Mouse (Mus musculus) cerebellum, postnatal 25 days (tissue): ENCODE results near the gene Clec3a.

Experiments
- DNase-seq, 2 experiments: peaks; one replicate each; pipeline ENCODE4 v3.0.0; 2021; ENCODE audit warnings: mixed read lengths in 2 of 2

Clec3a gene

DNA sequence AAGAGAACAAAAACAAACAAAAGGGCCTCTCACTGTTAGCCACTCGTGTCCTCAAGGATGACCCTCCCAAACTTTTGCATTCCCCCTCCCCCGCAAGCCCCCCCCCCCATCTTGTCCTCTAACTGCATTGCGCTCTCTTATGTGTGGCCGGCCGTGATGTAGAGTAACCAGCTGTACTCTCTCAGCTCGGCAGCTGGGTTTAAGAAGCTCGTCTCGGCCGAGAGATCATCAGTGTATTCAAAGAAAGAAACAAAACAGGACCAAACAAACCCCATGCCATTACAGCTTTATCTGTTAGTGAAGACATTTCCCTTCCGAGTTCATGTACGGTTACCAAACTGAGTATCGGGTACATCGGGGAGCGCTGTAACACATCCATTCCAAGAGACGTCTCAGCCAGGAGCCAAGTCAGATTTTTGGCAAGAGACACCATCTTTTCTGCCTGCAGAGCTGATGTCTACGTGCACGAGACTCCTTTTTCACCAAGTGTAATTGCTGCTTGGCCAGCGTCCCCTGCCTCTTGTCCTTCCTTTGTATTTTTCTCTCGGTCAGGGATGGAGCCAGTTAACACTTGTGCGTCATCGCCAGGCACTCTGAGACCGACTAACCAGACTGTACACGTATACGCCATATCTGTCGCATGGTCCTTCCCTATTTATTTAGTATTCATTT, 40.4 kb downstream of the Clec3a start:
- peak in 1 of 2 experiments; percentile 38 for DNase-seq

DNA sequence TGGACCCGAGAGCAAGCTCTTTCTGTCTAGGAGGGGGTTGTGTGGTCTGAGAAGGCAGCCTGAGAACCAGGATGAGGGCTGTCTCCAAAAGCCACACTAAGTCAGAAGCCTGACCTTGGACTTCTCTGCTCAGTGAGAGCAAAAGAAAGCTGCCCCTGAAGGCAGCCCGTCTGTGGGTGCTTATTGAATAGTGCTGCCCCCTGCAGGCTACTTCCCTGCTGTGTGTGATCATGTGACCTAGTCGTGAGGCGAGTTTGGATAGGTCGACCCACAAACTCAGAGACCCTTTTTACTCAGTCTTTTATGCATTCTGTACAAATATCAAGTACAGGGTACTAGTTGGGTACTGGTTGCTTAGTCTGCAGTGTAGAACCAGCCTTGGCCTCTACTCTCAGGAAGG, 42.7 kb downstream of the Clec3a start:
- DNase-seq, result no peak

DNA sequence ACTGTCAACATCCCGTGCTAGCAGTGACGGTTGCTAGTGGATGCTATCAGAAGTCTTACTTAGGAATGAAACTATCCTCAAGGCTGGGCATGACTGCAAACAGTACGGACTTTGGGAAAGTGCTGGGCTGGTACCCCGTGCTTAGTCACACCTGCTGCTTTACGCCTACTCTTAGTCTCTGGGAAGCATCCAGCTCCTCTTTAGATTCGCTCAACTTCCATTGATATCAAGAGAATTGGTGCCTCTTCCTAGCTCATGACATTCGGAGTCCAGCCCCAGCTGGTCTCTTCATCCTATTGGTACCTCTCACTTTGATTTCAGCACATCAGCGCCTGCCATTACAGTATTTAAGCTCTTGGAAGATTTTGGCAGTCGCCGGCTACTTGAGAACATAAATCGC, 44.7 kb downstream of the Clec3a start:
- DNase-seq, result no peak

DNA sequence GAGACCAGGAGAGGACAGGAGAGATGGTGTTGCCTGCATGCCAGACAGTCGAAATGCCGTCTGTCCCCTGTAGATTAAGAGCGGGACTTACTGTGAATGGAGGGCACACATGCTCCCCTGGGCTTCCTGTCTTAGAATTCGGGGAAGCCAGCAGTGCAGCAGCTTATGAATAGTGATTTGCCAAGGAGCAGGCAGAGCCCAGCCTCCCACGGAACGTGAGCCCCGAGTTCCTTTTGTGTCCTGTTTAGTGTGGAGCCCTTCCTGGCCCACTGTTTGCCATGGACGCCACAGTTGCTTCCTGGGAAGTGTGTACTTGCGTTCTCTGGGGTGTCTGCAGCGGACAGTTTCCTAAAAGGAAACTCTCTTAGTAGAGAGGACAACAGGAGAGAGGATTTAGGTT, 45.4 kb downstream of the Clec3a start:
- no peak for DNase-seq

DNA sequence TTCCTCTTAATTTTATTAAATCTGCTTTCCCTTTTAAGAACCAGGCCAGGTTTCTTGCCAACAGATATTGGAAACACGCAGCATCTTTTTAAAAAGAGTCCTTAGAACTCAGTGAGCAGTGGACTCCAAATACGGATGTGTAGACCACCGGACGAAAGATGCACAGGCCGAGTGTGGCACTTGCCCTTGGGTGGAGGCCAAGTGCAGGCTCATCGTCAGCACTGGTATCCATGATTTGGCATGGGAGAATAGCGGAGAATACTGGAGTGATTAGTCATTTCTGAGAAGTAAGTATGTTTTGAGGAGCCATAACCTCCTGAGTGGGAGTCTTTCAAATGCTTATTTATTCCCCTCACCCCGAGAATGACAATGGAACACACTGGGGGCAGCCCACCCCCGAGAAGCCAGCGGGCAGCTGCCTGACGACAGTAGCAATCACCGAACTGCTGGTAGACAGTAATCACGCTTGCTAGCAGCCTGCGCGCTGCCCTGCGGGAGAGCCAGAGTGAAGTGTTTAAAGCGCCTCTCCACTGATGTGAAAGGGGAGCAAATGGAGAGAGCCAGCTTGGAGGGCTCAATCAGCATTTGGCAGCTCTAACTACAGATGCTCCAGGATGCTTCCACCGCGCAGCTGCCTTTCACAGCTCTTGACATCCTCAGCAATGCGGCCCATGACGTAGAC, 50.8 kb downstream of the Clec3a start:
- DNase-seq, result no peak

DNA sequence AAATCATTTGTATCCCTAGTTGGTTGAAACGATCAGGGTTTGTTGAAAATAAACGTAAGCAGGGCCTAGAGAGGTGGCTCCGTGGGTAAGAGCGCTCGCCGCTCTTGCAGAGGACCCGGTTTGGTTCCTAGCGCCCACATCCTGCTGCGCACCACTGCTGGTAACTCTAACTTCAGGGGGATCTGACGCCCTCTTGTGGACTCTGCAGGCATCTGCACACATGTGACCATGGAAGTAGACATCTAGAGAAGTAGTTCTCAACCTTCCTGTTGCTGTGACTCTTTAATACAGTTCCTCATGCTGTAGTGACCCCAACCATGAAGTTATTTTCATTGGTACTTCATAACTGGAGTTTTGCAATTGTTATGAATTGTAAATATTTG, 51.3 kb downstream of the Clec3a start:
- DNase-seq, result no peak

DNA sequence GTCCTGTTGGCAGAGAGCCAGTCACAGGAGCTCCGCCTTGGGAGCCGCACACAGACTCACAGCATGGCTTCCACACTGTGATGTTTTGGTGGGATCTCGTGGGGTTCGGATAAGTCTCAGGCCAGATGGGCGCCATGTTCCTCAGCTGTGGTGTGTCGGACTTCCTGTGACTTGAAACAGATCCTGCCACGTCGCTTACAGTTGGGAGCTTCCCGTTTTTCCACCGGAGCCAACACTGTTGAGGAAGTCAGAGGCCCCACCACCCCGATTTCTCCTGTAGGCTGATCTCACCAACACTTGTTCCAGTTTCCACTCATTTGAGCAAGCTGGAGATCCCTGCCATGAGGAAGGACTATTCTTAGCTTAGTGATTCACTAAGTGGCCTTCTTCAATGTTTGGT, 55.7 kb downstream of the Clec3a start:
- no peak for DNase-seq
